Mouse (Mus musculus): ENCODE data around the gene Klhl2. TPM values are rescaled to one million over a fixed set of nuclear protein-coding genes. Genes with fewer than 3 reads are reported as not detected.

The Klhl2 gene
- total and polyA plus RNA-seq, 2 experiments from 2014 or later: 5.8 to 10.5 TPM

DNA sequence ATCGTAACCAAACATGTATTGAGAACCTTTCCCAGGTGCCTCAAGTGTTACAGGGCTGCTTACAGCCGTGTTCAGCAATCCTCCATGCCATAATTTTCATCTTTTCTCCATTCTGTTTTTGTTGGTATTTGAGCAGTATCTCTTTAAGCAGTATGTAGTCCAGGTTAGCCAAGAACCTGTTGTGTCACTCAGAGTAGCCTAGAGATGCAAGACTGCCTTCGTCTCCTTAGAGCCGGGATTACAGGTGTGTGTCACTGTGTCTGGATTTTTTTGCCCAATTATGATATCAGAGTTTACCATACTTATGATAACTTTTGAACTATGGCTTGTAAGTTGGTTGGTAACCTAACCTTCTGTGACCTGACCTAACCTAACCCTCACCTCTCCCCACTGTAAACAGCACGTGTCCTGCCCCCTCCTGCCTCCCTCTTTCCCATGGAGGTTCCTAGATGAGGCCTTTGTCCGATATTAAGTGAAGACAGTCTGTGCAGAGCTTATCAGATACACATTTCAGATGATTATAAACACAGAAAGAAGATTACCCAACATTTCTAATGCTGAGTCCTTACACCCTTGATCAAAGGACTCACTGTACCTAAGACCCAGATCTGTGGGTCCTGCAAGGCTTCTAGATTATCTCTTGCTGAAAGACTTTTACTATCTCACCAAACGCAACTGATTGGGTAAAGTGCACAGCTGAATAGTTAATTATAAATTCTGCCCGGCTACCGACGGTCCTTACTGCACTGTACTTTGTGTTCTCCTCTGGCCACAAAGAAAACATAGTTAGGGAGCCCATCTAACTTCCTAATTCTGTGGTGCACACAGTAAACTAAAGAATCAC lies 103.4 kb downstream of the Klhl2 start:
- no peaks in the 10 kb centered on the region for H3K9me3 ChIP-seq (replicated peaks; ENCODE audit: control insufficient read depth, low read length)
- H3K36me3 ChIP-seq (replicated peaks; ENCODE audit: control insufficient read depth, insufficient read depth, low read length): peaks cover 26% of the 10 kb centered on the region
- 70% methylated on average over 10 of the region's 10 CpGs for WGBS
- no peak overlapping the region for H3K27ac ChIP-seq (ENCODE audit: low read depth)
- no peak overlapping the region for H3K9ac ChIP-seq (replicated peaks; ENCODE audit: low read depth, low read length)
- ATAC-seq (ENCODE audit: insufficient read depth, low read depth) (no peak), DNase-seq (ENCODE audit: low spot score) (no peak)
- no peak for TF ChIP-seq EP300 (IDR thresholded peaks at IDR 0.05; ENCODE audit: low read depth)
- TF ChIP-seq CTCF (IDR thresholded peaks at IDR 0.05; ENCODE audit: low read depth): no peak
- H3K4me3 ChIP-seq (ENCODE audit: low read depth, low read length): no peak overlapping the region
- H3K4me2 ChIP-seq (ENCODE audit: low read depth, low read length): no peak overlapping the region
- H3K27me3 ChIP-seq (ENCODE audit: control insufficient read depth, insufficient read depth, low read length): no peaks in the 10 kb centered on the region
- H3K4me1 ChIP-seq (ENCODE audit: control insufficient read depth, insufficient read depth): no peaks in the 10 kb centered on the region

DNA sequence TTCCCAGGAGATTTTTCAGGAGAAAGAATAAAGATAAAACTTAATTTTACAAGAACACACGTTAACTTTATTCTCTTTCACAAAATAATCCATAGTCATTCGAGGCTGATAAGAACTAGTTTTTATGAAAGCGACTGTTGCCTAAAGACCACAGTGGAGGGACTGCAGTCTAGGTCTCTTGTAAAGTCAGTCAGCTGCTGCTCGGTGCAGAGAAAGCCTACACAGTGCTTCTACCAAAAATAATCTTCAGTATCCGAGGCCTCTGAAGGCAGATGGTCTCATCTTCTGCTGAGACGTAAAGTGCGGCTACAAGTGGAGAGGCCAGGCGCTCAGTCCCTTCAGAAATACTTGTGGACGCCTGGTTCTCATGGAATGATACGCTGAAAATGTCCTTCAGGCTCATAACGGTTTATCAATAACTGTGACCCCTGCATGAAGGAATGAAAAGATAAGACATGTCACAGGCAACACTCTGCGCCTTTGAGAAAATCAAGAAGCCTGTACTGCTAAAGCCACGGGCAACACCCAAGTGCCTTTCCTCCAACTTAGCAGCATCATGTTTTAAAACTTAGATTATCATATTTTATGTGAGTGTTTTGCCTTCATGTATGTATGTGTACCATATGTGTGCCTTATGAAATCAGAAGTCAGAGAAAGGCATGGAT lies 109.1 kb downstream of the Klhl2 start:
- TF ChIP-seq CTCF (IDR thresholded peaks at IDR 0.05; ENCODE audit: low read depth) (no peak), EP300 (IDR thresholded peaks at IDR 0.05; ENCODE audit: low read depth) (no peak)
- WGBS: 41% methylated on average over 13 of the region's 13 CpGs
- H3K4me1 ChIP-seq (ENCODE audit: control insufficient read depth, insufficient read depth): 0 out of 2 replicates have a peak, but pooled peaks cover 13% of the 10 kb centered on the region
- H3K36me3 ChIP-seq (replicated peaks; ENCODE audit: control insufficient read depth, insufficient read depth, low read length): no peaks in the 10 kb centered on the region
- no peak overlapping the region for H3K9ac ChIP-seq (replicated peaks; ENCODE audit: low read depth, low read length)
- no peak overlapping the region for H3K27ac ChIP-seq (ENCODE audit: low read depth)
- no peak overlapping the region for H3K4me2 ChIP-seq (ENCODE audit: low read depth, low read length)
- DNase-seq (ENCODE audit: low spot score): no peak
- no peaks in the 10 kb centered on the region for H3K9me3 ChIP-seq (replicated peaks; ENCODE audit: control insufficient read depth, low read length)
- no peaks in the 10 kb centered on the region for H3K27me3 ChIP-seq (ENCODE audit: control insufficient read depth, insufficient read depth, low read length)
- no peak for ATAC-seq (ENCODE audit: insufficient read depth, low read depth)
- no peak overlapping the region for H3K4me3 ChIP-seq (ENCODE audit: low read depth, low read length)

DNA sequence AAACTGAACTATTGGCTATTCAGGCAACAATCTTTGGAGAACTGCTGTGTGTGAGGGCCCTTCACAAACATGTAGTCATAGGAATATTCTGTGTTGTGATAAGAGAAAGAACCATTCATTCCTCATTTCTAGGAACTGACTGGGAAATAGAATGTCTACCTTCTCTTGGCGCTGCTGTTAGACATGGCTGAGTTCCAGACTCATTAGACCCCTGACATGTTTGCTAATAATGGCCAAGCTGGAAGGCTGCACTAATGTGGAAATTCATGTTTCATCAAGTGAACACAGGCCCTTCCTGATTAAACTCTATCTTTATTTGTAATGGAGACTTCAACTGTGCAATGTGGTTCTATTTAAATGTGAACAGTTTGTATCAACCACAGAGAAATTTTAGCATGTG lies 110.9 kb downstream of the Klhl2 start:
- Histone ChIP-seq H3K27ac (ENCODE audit: low read depth) (no peak overlapping the region), H3K9me3 (replicated peaks; ENCODE audit: control insufficient read depth, low read length) (no peaks in the 10 kb centered on the region), H3K4me2 (ENCODE audit: low read depth, low read length) (no peak overlapping the region), H3K27me3 (ENCODE audit: control insufficient read depth, insufficient read depth, low read length) (no peaks in the 10 kb centered on the region), H3K4me1 (ENCODE audit: control insufficient read depth, insufficient read depth) (0 out of 2 replicates have a peak, but pooled peaks cover 13% of the 10 kb centered on the region), H3K36me3 (replicated peaks; ENCODE audit: control insufficient read depth, insufficient read depth, low read length) (no peaks in the 10 kb centered on the region), H3K4me3 (ENCODE audit: low read depth, low read length) (no peak overlapping the region), H3K9ac (replicated peaks; ENCODE audit: low read depth, low read length) (no peak overlapping the region)
- ATAC-seq (ENCODE audit: insufficient read depth, low read depth): no peak
- WGBS: 60% methylated on average over 1 of the region's 1 CpGs
- no peak for DNase-seq (ENCODE audit: low spot score)
- TF ChIP-seq EP300 (IDR thresholded peaks at IDR 0.05; ENCODE audit: low read depth): no peak
- TF ChIP-seq CTCF (IDR thresholded peaks at IDR 0.05; ENCODE audit: low read depth): no peak

DNA sequence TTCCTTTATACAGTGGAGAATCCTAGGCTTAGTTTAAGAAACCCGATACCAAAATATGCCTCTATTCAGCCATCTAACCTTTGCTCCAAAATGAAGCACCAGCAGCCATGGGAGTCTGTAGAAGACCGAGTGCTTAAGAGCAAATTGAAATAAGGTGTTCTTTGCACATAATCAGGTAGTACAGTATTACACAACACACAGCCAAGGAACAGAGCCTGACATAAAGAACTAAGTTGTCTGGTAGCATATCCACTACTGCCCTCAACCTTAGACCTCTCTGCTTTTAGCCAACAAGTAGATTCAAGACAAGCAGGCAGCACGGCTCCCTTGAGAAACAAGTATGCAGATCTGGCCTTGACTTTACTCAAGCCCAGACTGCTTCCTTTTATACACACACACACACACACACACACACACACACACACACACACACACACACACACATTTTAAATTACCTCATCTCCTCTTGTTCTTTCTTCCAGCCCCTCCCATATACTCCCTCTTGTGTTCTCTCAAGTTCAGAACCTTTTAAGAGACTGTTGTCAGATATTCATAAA lies 113.0 kb downstream of the Klhl2 start:
- Histone ChIP-seq H3K36me3 (replicated peaks; ENCODE audit: control insufficient read depth, insufficient read depth, low read length) (no peaks in the 10 kb centered on the region), H3K27me3 (ENCODE audit: control insufficient read depth, insufficient read depth, low read length) (no peaks in the 10 kb centered on the region), H3K9me3 (replicated peaks; ENCODE audit: control insufficient read depth, low read length) (no peaks in the 10 kb centered on the region), H3K4me1 (ENCODE audit: control insufficient read depth, insufficient read depth) (peaks cover 16% of the 10 kb centered on the region; the same call in 1 of the 2 replicates), H3K9ac (replicated peaks; ENCODE audit: low read depth, low read length) (no peak overlapping the region), H3K27ac (ENCODE audit: low read depth) (no peak overlapping the region), H3K4me2 (ENCODE audit: low read depth, low read length) (no peak overlapping the region), H3K4me3 (ENCODE audit: low read depth, low read length) (no peak overlapping the region)
- TF ChIP-seq CTCF (IDR thresholded peaks at IDR 0.05; ENCODE audit: low read depth): no peak
- no peak for TF ChIP-seq EP300 (IDR thresholded peaks at IDR 0.05; ENCODE audit: low read depth)
- WGBS: 80% methylated on average over 3 of the region's 3 CpGs
- no peak for ATAC-seq (ENCODE audit: insufficient read depth, low read depth)
- no peak for DNase-seq (ENCODE audit: low spot score)

DNA sequence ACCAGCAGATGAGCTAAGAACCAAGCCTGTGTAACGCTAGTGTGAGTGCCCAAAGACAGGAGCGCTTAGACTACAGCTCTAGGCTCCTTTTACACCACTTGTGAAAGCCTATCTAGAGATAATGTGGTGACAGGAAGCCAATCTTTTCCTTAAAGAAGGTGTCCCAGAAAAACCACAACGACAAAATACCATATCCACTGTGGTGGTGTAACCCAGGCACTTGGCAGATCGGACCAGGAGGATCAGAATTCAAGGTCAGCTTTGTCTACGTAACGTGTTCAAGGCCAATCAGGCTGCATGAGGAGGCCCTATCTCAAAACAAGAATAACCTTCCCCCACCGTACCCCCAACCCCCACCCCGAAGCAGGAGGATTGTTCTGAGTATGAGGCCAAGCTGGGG lies 114.7 kb downstream of the Klhl2 start:
- no peaks in the 10 kb centered on the region for H3K9me3 ChIP-seq (replicated peaks; ENCODE audit: control insufficient read depth, low read length)
- WGBS: 64% methylated on average over 8 of the region's 8 CpGs
- TF ChIP-seq EP300 (IDR thresholded peaks at IDR 0.05; ENCODE audit: low read depth) (no peak), CTCF (IDR thresholded peaks at IDR 0.05; ENCODE audit: low read depth) (no peak)
- H3K9ac ChIP-seq (replicated peaks; ENCODE audit: low read depth, low read length): no peak overlapping the region
- ATAC-seq (ENCODE audit: insufficient read depth, low read depth) (no peak), DNase-seq (ENCODE audit: low spot score) (no peak)
- no peak overlapping the region for H3K27ac ChIP-seq (ENCODE audit: low read depth)
- H3K27me3 ChIP-seq (ENCODE audit: control insufficient read depth, insufficient read depth, low read length): no peaks in the 10 kb centered on the region
- peaks cover 14% of the 10 kb centered on the region; the same call in 1 of the 2 replicates for H3K4me1 ChIP-seq (ENCODE audit: control insufficient read depth, insufficient read depth)
- no peak overlapping the region for H3K4me3 ChIP-seq (ENCODE audit: low read depth, low read length)
- H3K36me3 ChIP-seq (replicated peaks; ENCODE audit: control insufficient read depth, insufficient read depth, low read length): peaks cover 8% of the 10 kb centered on the region; the same call in 1 of the 2 replicates
- no peak overlapping the region for H3K4me2 ChIP-seq (ENCODE audit: low read depth, low read length)
